Mouse (Mus musculus) embryonic facial prominence, embryonic 12.5 days (tissue): Measurements from ENCODE around the gene Bcl2l11. TPM values are rescaled to one million over a fixed set of nuclear protein-coding genes. Genes with fewer than 3 reads are reported as not detected.
A peak's percentile ranks its signal among the peaks of the same experiment; 100 is the strongest.

ENCODE experiments used
- ATAC-seq: fragments of 200-750 bp; cut with Nextera tagmentation; 2 replicates; pipeline ENCODE4 v1.8.0; 2017; ENCODE audit not compliant: insufficient number of reproducible peaks, insufficient read depth, low FRiP score, low TSS enrichment
- H3K27ac ChIP-seq: fragments of 300-500 bp; sonication (generic); 2 replicates; pipeline ENCODE4 v1.5.1; 2016; ENCODE audit warnings: mild to moderate bottlenecking
- H3K27me3 ChIP-seq: fragments of 300-500 bp; sonication (generic); 2 replicates; pipeline ENCODE4 v1.6.1; 2016; ENCODE audit warnings: mild to moderate bottlenecking, moderate library complexity
- H3K36me3 ChIP-seq: fragments of 300-500 bp; sonication (generic); 2 replicates; pipeline ENCODE4 v1.6.1; 2016; ENCODE audit warnings: mild to moderate bottlenecking
- H3K4me1 ChIP-seq: fragments of 300-500 bp; sonication (generic); 2 replicates; pipeline ENCODE4 v1.6.1; 2016
- H3K4me2 ChIP-seq: fragments of 300-500 bp; sonication (generic); replicated peaks from 2 replicates; pipeline ENCODE4 v1.6.1; 2016; ENCODE audit warnings: mild to moderate bottlenecking, moderate library complexity
- H3K4me3 ChIP-seq: fragments of 300-500 bp; sonication (generic); 2 replicates; pipeline ENCODE4 v1.5.1; 2016; ENCODE audit warnings: mild to moderate bottlenecking
- H3K9ac ChIP-seq: fragments of 300-500 bp; sonication (generic); 2 replicates; pipeline ENCODE4 v1.6.1; 2016; ENCODE audit warnings: mild to moderate bottlenecking, moderate library complexity
- H3K9me3 ChIP-seq: fragments of 300-500 bp; sonication (generic); 2 replicates; pipeline ENCODE4 v1.6.1; 2016; ENCODE audit warnings: mild to moderate bottlenecking, moderate library complexity
- WGBS: fragments of 180-500 bp; shearing (Covaris S2); methylation state at CpG from one replicate; pipeline ENCODE4 v1.1.7; 2016; 5-methylcytosine and 5-hydroxymethylcytosine counted together
- polyA plus RNA-seq: library from polyadenylated mRNA; unstranded; fragments of >200 nt; fragmentation: Nextera tagmentation; extraction: Ambion mirVana; gene quantifications from 2 replicates; pipeline ENCODE4 v1.2.1, GENCODE M21; 2016

Bcl2l11 gene
- polyA plus RNA-seq, 1 experiment from 2014 or later = 33.7 TPM

DNA sequence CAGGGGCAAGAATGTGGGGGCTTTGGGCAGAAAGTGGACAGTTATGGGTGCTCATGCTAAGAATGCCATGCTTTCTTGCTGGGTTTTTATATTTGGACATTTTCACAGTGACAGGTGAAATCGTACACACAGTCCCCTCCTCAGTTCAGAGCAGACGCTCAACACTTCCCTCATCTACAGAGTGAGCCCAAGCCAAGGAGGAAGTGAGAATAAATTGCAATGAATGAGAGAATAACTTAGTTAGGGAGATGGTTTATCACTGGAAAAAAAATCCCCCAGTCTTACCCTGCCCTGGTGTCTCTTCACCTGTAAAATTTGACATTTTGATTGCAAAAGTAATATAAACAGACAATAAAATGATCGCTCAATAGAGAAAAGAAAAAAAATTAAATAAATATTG lies 77.3 kb downstream of the Bcl2l11 start:
- Histone ChIP-seq H3K36me3 (no peaks in the 10 kb centered on the region), H3K9ac (no peak overlapping the region), H3K4me3 (no peak overlapping the region), H3K9me3 (no peaks in the 10 kb centered on the region), H3K27ac (no peak overlapping the region), H3K4me1 (no peaks in the 10 kb centered on the region), H3K4me2 (no peak overlapping the region), H3K27me3 (no peaks in the 10 kb centered on the region)
- no peak for ATAC-seq
- 74% methylated on average over 3 of the region's 3 CpGs for WGBS

DNA sequence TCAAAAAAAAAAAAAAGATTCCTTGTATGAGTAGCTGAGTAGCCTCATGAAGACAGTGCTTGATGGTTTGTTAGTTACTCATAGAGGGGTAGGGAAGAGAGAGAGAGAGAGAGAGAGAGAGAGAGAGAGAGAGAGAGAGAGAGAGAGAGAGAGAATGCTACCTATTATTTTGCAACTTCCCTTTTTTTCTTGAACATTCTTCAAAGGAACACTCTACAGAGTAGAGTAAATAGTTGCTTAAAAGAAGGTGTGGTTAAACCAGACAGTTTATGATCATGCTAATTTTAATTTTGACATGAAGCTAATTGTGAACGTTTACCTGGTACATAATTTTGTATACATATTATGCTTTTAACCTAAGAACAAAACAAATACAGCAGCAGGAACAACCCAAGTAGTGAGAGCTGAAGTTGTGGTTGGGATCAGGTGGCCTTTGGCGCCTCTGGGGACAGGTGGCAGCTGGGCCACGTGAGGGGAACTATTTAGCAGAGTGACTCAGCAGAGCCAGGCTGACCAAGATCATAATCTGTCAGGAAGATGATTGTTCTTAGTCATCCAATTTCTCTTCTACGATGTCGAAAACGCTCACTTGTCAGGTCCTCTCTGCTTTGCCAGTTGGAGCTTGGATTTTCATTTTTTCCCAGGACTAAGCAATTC lies 78.0 kb downstream of the Bcl2l11 start:
- Histone ChIP-seq H3K4me1 (no peaks in the 10 kb centered on the region), H3K4me2 (no peak overlapping the region), H3K27me3 (no peaks in the 10 kb centered on the region), H3K9me3 (no peaks in the 10 kb centered on the region), H3K4me3 (no peak overlapping the region), H3K36me3 (no peaks in the 10 kb centered on the region), H3K9ac (no peak overlapping the region), H3K27ac (no peak overlapping the region)
- ATAC-seq = no peak
- WGBS = 79% methylated on average over 6 of the region's 6 CpGs

- H3K4me2 ChIP-seq = no peak overlapping the region
- H3K9me3 ChIP-seq = no peaks in the 10 kb centered on the region
- H3K9ac ChIP-seq = no peak overlapping the region
- H3K27ac ChIP-seq = no peak overlapping the region
- no peak for ATAC-seq
- WGBS = 84% methylated on average over 1 of the region's 1 CpGs
- no peak overlapping the region for H3K4me3 ChIP-seq
- H3K4me1 ChIP-seq = peaks cover 20% of the 10 kb centered on the region
- H3K27me3 ChIP-seq = no peaks in the 10 kb centered on the region
- no peaks in the 10 kb centered on the region for H3K36me3 ChIP-seq
Measured at GRCm38 (mm10) chr2:128208541-128208940, 82.7 kb downstream of the Bcl2l11 start.

- no peaks in the 10 kb centered on the region for H3K9me3 ChIP-seq
- ATAC-seq = no peak
- no peaks in the 10 kb centered on the region for H3K36me3 ChIP-seq
- H3K4me3 ChIP-seq = no peak overlapping the region
- H3K4me2 ChIP-seq = no peak overlapping the region
- no peak overlapping the region for H3K9ac ChIP-seq
- H3K27me3 ChIP-seq = no peaks in the 10 kb centered on the region
- WGBS = 61% methylated on average over 2 of the region's 2 CpGs
- H3K4me1 ChIP-seq = peaks cover 20% of the 10 kb centered on the region
- no peak overlapping the region for H3K27ac ChIP-seq
Measured at GRCm38 (mm10) chr2:128209841-128210329, 84.0 kb downstream of the Bcl2l11 start.

GRCm38 (mm10) chr2:128210376-128210775 lies 84.5 kb downstream of the Bcl2l11 start:
- Histone ChIP-seq H3K36me3 (no peaks in the 10 kb centered on the region), H3K4me3 (no peak overlapping the region), H3K9ac (no peak overlapping the region), H3K9me3 (no peaks in the 10 kb centered on the region), H3K27ac (no peak overlapping the region), H3K4me2 (no peak overlapping the region), H3K27me3 (no peaks in the 10 kb centered on the region), H3K4me1 (peaks cover 20% of the 10 kb centered on the region)
- 26% methylated on average over 9 of the region's 9 CpGs for WGBS
- ATAC-seq = no peak

- Histone ChIP-seq H3K27ac (peak overlapping the region; percentile 60; the same call in 1 of the 2 replicates), H3K9me3 (no peaks in the 10 kb centered on the region), H3K9ac (0 out of 2 replicates have a peak overlapping the region, but pooled peaks have one; percentile 12), H3K4me2 (peak overlapping the region; percentile 29), H3K27me3 (no peaks in the 10 kb centered on the region), H3K4me3 (no peak overlapping the region), H3K4me1 (peaks cover 20% of the 10 kb centered on the region), H3K36me3 (no peaks in the 10 kb centered on the region)
- 0 out of 2 replicates have a peak, but pooled peaks have one; percentile 50 for ATAC-seq
- WGBS = 14% methylated on average over 19 of the region's 19 CpGs
Measured at GRCm38 (mm10) chr2:128211022-128211880, 85.4 kb downstream of the Bcl2l11 start.

- Histone ChIP-seq H3K27ac (no peak overlapping the region), H3K27me3 (no peaks in the 10 kb centered on the region), H3K4me1 (peaks cover 20% of the 10 kb centered on the region), H3K9me3 (no peaks in the 10 kb centered on the region), H3K9ac (no peak overlapping the region), H3K4me2 (no peak overlapping the region; the same call in 1 of the 2 replicates), H3K36me3 (no peaks in the 10 kb centered on the region), H3K4me3 (no peak overlapping the region)
- no peak for ATAC-seq
- 22% methylated on average over 8 of the region's 8 CpGs for WGBS
Measured at GRCm38 (mm10) chr2:128211881-128212209, 86.0 kb downstream of the Bcl2l11 start.
